Mouse (Mus musculus): ENCODE results near the gene Ppil1. TPM values are rescaled to one million over a fixed set of nuclear protein-coding genes. Genes with fewer than 3 reads are reported as not detected.

The Ppil1 gene
- polyA plus RNA-seq, 1 experiment from 2014 or later: 59.1 TPM

DNA sequence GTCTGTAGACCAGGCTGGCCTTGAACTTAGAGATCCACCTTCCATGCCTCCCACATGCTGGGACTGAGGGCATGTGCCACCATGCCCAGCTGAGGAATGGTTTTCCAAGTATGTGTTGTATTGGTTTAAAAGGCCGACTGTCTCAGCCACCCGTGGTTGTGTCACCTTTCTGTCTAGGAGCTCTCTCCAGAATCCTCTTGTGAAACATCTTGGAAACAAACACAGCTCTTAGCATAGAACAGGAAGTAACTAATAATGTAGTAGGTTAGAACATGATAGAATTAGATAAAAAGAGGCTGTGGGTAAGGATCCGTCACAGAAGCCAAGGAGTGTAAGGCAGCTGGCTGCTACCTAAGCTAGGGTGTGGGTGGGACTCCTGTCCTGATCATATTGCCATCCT lies 29.0 kb upstream of the Ppil1 start:
- H3K27me3 ChIP-seq (replicated peaks; ENCODE audit: control insufficient read depth, insufficient read depth, low read length): no peaks in the 10 kb centered on the region
- H3K4me3 ChIP-seq (ENCODE audit: low read depth, low read length): no peak overlapping the region
- no peak for ATAC-seq
- no peak overlapping the region for H3K4me2 ChIP-seq (replicated peaks; ENCODE audit: low read depth)
- peak overlapping the region; percentile 70; the same call in 1 of the 2 replicates for H3K27ac ChIP-seq (ENCODE audit: low read depth, low read length)
- 81% methylated on average over 3 of the region's 3 CpGs for WGBS
- TF ChIP-seq CTCF (IDR thresholded peaks at IDR 0.05; ENCODE audit: low read depth): no peak
- H3K9me3 ChIP-seq (ENCODE audit: control insufficient read depth): no peaks in the 10 kb centered on the region
- no peak overlapping the region for H3K9ac ChIP-seq (ENCODE audit: low read depth, low read length)
- peaks cover 38% of the 10 kb centered on the region for H3K36me3 ChIP-seq (ENCODE audit: control insufficient read depth, insufficient read depth)
- H3K4me1 ChIP-seq (replicated peaks; ENCODE audit: control insufficient read depth, insufficient read depth, low read length): no peaks in the 10 kb centered on the region

DNA sequence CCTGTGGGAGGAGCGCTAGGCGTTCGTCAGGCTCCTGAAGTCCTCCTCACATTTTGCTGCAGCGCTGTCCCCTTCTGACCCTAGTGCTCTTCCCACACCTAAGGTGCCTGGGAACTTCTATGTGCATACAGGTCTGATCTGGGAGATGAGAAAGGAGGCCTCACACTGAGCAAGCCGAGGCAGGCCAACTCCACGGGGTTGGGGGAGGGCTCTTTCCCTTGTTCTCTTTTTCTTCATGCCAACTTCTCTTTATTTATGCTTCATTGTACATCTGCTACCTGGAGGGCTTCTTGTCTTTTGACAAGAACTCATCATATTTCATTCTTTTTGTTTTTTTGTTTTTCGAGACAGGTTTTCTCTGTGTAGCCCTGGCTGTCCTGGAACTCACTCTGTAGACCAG lies 27.8 kb upstream of the Ppil1 start:
- H3K4me2 ChIP-seq (replicated peaks; ENCODE audit: low read depth): no peak overlapping the region
- WGBS: 87% methylated on average over 7 of the region's 7 CpGs
- no peaks in the 10 kb centered on the region for H3K27me3 ChIP-seq (replicated peaks; ENCODE audit: control insufficient read depth, insufficient read depth, low read length)
- no peak for ATAC-seq
- H3K36me3 ChIP-seq (ENCODE audit: control insufficient read depth, insufficient read depth): peaks cover 28% of the 10 kb centered on the region
- no peak for TF ChIP-seq CTCF (IDR thresholded peaks at IDR 0.05; ENCODE audit: low read depth)
- H3K4me3 ChIP-seq (ENCODE audit: low read depth, low read length): no peak overlapping the region
- no peaks in the 10 kb centered on the region for H3K4me1 ChIP-seq (replicated peaks; ENCODE audit: control insufficient read depth, insufficient read depth, low read length)
- no peaks in the 10 kb centered on the region for H3K9me3 ChIP-seq (ENCODE audit: control insufficient read depth)
- no peak overlapping the region for H3K9ac ChIP-seq (ENCODE audit: low read depth, low read length)
- H3K27ac ChIP-seq (ENCODE audit: low read depth, low read length): no peak overlapping the region

- Histone ChIP-seq H3K4me3 (ENCODE audit: low read depth, low read length) (no peak overlapping the region), H3K27me3 (replicated peaks; ENCODE audit: control insufficient read depth, insufficient read depth, low read length) (no peaks in the 10 kb centered on the region), H3K36me3 (ENCODE audit: control insufficient read depth, insufficient read depth) (peaks cover 44% of the 10 kb centered on the region), H3K27ac (ENCODE audit: low read depth, low read length) (no peak overlapping the region), H3K9me3 (ENCODE audit: control insufficient read depth) (no peaks in the 10 kb centered on the region), H3K4me2 (replicated peaks; ENCODE audit: low read depth) (no peak overlapping the region), H3K4me1 (replicated peaks; ENCODE audit: control insufficient read depth, insufficient read depth, low read length) (no peaks in the 10 kb centered on the region), H3K9ac (ENCODE audit: low read depth, low read length) (no peak overlapping the region)
- TF ChIP-seq CTCF (IDR thresholded peaks at IDR 0.05; ENCODE audit: low read depth): no peak
- WGBS: 62% methylated on average over 21 of the region's 21 CpGs
- ATAC-seq: peak; percentile 36; the same call in 1 of the 2 replicates
These were observed 18.4 kb upstream of the Ppil1 start for GRCm38 (mm10) chr17:29282216-29282952.

- Histone ChIP-seq H3K9ac (ENCODE audit: low read depth, low read length) (no peak overlapping the region), H3K4me1 (replicated peaks; ENCODE audit: control insufficient read depth, insufficient read depth, low read length) (no peaks in the 10 kb centered on the region), H3K9me3 (ENCODE audit: control insufficient read depth) (no peaks in the 10 kb centered on the region), H3K4me3 (ENCODE audit: low read depth, low read length) (no peak overlapping the region), H3K27me3 (replicated peaks; ENCODE audit: control insufficient read depth, insufficient read depth, low read length) (no peaks in the 10 kb centered on the region), H3K27ac (ENCODE audit: low read depth, low read length) (no peak overlapping the region), H3K4me2 (replicated peaks; ENCODE audit: low read depth) (no peak overlapping the region), H3K36me3 (ENCODE audit: control insufficient read depth, insufficient read depth) (peaks cover 44% of the 10 kb centered on the region)
- no peak for TF ChIP-seq CTCF (IDR thresholded peaks at IDR 0.05; ENCODE audit: low read depth)
- ATAC-seq: no peak
- 87% methylated on average over 5 of the region's 5 CpGs for WGBS
These were observed 17.6 kb upstream of the Ppil1 start for GRCm38 (mm10) chr17:29281541-29281940.

DNA sequence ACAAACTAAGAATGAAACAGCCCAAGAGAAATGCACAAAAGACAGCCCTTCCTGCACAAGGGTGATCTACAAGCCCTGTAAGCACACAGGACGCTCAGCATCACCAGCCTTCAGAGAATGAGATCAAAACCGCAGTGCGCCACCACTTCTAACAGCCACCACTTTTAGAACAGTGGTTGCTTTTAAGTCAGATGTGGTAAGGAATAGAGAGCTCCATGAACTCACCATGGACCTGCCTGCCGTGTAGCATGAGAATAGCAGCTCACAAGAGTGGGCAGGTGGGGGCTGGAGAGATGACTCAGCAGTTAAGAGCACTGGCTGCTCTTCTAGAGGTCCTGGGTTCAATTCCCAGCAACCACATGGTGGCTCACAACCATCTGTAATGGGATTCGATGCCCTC lies 16.4 kb upstream of the Ppil1 start:
- H3K4me3 ChIP-seq (ENCODE audit: low read depth, low read length): no peak overlapping the region
- no peak for TF ChIP-seq CTCF (IDR thresholded peaks at IDR 0.05; ENCODE audit: low read depth)
- H3K9me3 ChIP-seq (ENCODE audit: control insufficient read depth): no peaks in the 10 kb centered on the region
- no peak overlapping the region for H3K4me2 ChIP-seq (replicated peaks; ENCODE audit: low read depth)
- no peak overlapping the region for H3K9ac ChIP-seq (ENCODE audit: low read depth, low read length)
- H3K27ac ChIP-seq (ENCODE audit: low read depth, low read length): no peak overlapping the region
- no peak for ATAC-seq
- no peaks in the 10 kb centered on the region for H3K27me3 ChIP-seq (replicated peaks; ENCODE audit: control insufficient read depth, insufficient read depth, low read length)
- 93% methylated on average over 5 of the region's 5 CpGs for WGBS
- no peaks in the 10 kb centered on the region for H3K4me1 ChIP-seq (replicated peaks; ENCODE audit: control insufficient read depth, insufficient read depth, low read length)
- peaks cover 44% of the 10 kb centered on the region for H3K36me3 ChIP-seq (ENCODE audit: control insufficient read depth, insufficient read depth)

- Histone ChIP-seq H3K9ac (ENCODE audit: low read depth, low read length) (no peak overlapping the region), H3K36me3 (ENCODE audit: control insufficient read depth, insufficient read depth) (peaks cover 11% of the 10 kb centered on the region; the same call in 1 of the 2 replicates), H3K27me3 (replicated peaks; ENCODE audit: control insufficient read depth, insufficient read depth, low read length) (no peaks in the 10 kb centered on the region), H3K4me1 (replicated peaks; ENCODE audit: control insufficient read depth, insufficient read depth, low read length) (peaks cover 10% of the 10 kb centered on the region; the same call in 1 of the 2 replicates), H3K4me2 (replicated peaks; ENCODE audit: low read depth) (no peak overlapping the region; the same call in 1 of the 2 replicates), H3K9me3 (ENCODE audit: control insufficient read depth) (no peaks in the 10 kb centered on the region), H3K27ac (ENCODE audit: low read depth, low read length) (no peak overlapping the region), H3K4me3 (ENCODE audit: low read depth, low read length) (no peak overlapping the region)
- WGBS: 68% methylated on average over 11 of the region's 11 CpGs
- no peak for ATAC-seq
- no peak for TF ChIP-seq CTCF (IDR thresholded peaks at IDR 0.05; ENCODE audit: low read depth)
These were observed 9.9 kb upstream of the Ppil1 start for GRCm38 (mm10) chr17:29273889-29274288.
